Mouse (Mus musculus): Measurements from ENCODE around the gene Oprd1.

GRCm38 (mm10) chr4:132132297-132132696, 12.0 kb downstream of the Oprd1 start:
- TF ChIP-seq EP300 (IDR thresholded peaks at IDR 0.05; ENCODE audit: low read depth) (no peak), CTCF (IDR thresholded peaks at IDR 0.05; ENCODE audit: low read depth) (no peak)
